Mouse (Mus musculus) spleen, adult 2 months (tissue): ENCODE measurements around the gene Bcl2l11. TPM values are rescaled to one million over a fixed set of nuclear protein-coding genes. Genes with fewer than 3 reads are reported as not detected.

Source experiments
- DNase-seq, 2 experiments: peaks; one replicate each; pipeline versions ENCODE4 v3.0.0 to v3.0.0-alpha.2; 2012 to 2021; ENCODE audit warnings: low spot score in 2 of 2, low read depth in 1 of 2
- H3K27ac ChIP-seq: fragments of 200-500 bp; 2 replicates; pipeline ENCODE4 v1.5.1; 2012; ENCODE audit warnings: low read length, inconsistent platforms; ENCODE audit not compliant: insufficient read depth
- H3K27me3 ChIP-seq: fragments of 200-500 bp; 2 replicates; pipeline ENCODE4 v1.6.1; 2012; ENCODE audit warnings: mild to moderate bottlenecking, moderate library complexity, low read length, inconsistent platforms; ENCODE audit not compliant: control insufficient read depth, insufficient read depth
- H3K36me3 ChIP-seq: fragments of 200-500 bp; 2 replicates; pipeline ENCODE4 v1.6.1; 2012; ENCODE audit warnings: mild to moderate bottlenecking, low read length, inconsistent platforms; ENCODE audit not compliant: control insufficient read depth, insufficient read depth
- H3K4me1 ChIP-seq: fragments of 200-500 bp; 2 replicates; pipeline ENCODE4 v1.6.1; 2011; ENCODE audit warnings: inconsistent platforms; ENCODE audit not compliant: control insufficient read depth, insufficient read depth, insufficient read length
- H3K4me3 ChIP-seq: fragments of 200-500 bp; 2 replicates; pipeline ENCODE4 v1.5.1; 2011; ENCODE audit warnings: mild to moderate bottlenecking, inconsistent platforms; ENCODE audit not compliant: insufficient read depth, insufficient read length; ENCODE audit errors: extremely low read depth
- CTCF ChIP-seq: fragments of 200-500 bp; IDR thresholded peaks from 2 replicates; pipeline ENCODE4 v1.5.1; 2011; ENCODE audit warnings: mild to moderate bottlenecking, inconsistent platforms; ENCODE audit not compliant: insufficient read depth, insufficient read length, insufficient replicate concordance; ENCODE audit errors: extremely low read depth
- POLR2A ChIP-seq: fragments of 200-500 bp; IDR thresholded peaks from 2 replicates; pipeline ENCODE4 v1.6.1; 2011; ENCODE audit warnings: low read depth, low read length, inconsistent platforms
- WGBS: fragments of 180-500 bp; shearing (Covaris S2); methylation state at CpG from one replicate; pipeline ENCODE4 v1.1.7; 2018; 5-methylcytosine and 5-hydroxymethylcytosine counted together
- polyA plus RNA-seq: library from polyadenylated mRNA; depleted of rRNA; stranded (reverse); fragments of >200 nt; gene quantifications from 2 replicates; pipeline ENCODE4 v1.2.3, GENCODE M21; 2012

Bcl2l11 gene
- polyA plus RNA-seq, 1 experiment = 21.6 TPM

GRCm38 (mm10) chr2:128128532-128128931 is 2.7 kb downstream of the Bcl2l11 start:
- peaks cover 13% of the 10 kb centered on the region for H3K4me1 ChIP-seq

GRCm38 (mm10) chr2:128131503-128131902 is 5.7 kb downstream of the Bcl2l11 start:
- WGBS = 91% methylated on average over 11 of the region's 11 CpGs
- no peak for TF ChIP-seq CTCF
- TF ChIP-seq POLR2A = no peak
- DNase-seq = no peak
- Histone ChIP-seq H3K27ac (no peak overlapping the region), H3K36me3 (peaks cover 19% of the 10 kb centered on the region), H3K4me3 (no peak overlapping the region), H3K27me3 (no peaks in the 10 kb centered on the region), H3K4me1 (peaks cover 3% of the 10 kb centered on the region; the same call in 1 of the 2 replicates)

More at GRCm38 (mm10) chr2:128128532-128128931, 2.7 kb downstream of the Bcl2l11 start:
- TF ChIP-seq CTCF (no peak), POLR2A (no peak)
- DNase-seq = no peak
- Histone ChIP-seq H3K27ac (no peak overlapping the region), H3K4me3 (no peak overlapping the region), H3K27me3 (no peaks in the 10 kb centered on the region; the same call in none of the 2 replicates), H3K36me3 (peaks cover 15% of the 10 kb centered on the region)
- 91% methylated on average over 10 of the region's 10 CpGs for WGBS

DNA sequence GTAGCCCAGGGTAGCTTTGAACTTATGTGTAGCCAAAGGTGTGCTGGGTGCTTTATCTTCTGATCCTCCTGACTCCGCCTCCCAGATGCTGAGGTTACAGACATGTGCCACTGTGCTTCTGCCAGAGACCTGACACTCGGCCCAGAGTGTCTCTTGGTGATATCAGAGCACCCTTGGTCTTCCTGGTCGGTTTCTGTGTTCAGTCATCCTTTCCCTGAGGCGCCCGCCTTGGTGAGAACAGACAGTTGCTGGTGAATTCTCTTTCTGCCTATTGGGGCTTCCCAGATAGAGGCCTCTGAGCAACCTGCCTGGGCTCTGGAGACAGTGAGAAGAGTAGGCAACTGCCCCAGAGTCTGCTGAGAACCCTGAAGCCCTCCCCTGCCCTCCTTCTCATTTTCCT is 6.8 kb downstream of the Bcl2l11 start:
- Histone ChIP-seq H3K27me3 (no peaks in the 10 kb centered on the region), H3K4me1 (peaks cover 3% of the 10 kb centered on the region; the same call in 1 of the 2 replicates), H3K27ac (no peak overlapping the region), H3K36me3 (peaks cover 19% of the 10 kb centered on the region), H3K4me3 (no peak overlapping the region)
- TF ChIP-seq POLR2A (no peak), CTCF (no peak)
- WGBS = 76% methylated on average over 5 of the region's 5 CpGs
- DNase-seq = no peak

GRCm38 (mm10) chr2:128133865-128134264 is 8.0 kb downstream of the Bcl2l11 start:
- no peak for DNase-seq
- Histone ChIP-seq H3K4me1 (peaks cover 3% of the 10 kb centered on the region; the same call in 1 of the 2 replicates), H3K27me3 (no peaks in the 10 kb centered on the region), H3K4me3 (no peak overlapping the region), H3K27ac (no peak overlapping the region), H3K36me3 (peaks cover 16% of the 10 kb centered on the region)
- TF ChIP-seq POLR2A (no peak), CTCF (no peak)

DNA sequence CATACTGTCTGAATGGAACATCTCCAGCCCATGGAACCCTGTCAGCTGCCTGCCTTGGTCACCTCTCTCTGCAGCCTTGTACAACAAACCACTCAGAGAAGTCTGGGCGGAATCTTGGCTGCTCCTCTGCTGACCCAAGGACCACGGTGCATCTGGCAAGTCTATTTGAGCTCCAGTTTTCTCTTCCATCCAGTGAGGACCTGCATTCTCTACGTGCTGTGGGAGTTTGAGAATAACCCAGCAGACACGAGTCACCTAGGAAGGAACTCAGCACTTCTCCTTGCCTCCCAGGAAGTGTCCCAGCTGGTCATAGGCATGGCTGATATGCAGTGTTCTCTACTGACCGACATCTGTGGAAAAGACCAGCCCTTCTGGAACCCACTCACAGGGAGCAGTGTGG is 8.6 kb downstream of the Bcl2l11 start:
- WGBS = 81% methylated on average over 5 of the region's 5 CpGs

GRCm38 (mm10) chr2:128134948-128135347 is 9.1 kb downstream of the Bcl2l11 start:
- 76% methylated on average over 8 of the region's 8 CpGs for WGBS
- peaks cover 3% of the 10 kb centered on the region; the same call in 1 of the 2 replicates for H3K4me1 ChIP-seq
- no peaks in the 10 kb centered on the region for H3K27me3 ChIP-seq
- H3K36me3 ChIP-seq = peaks cover 14% of the 10 kb centered on the region
- no peak overlapping the region for H3K4me3 ChIP-seq
- no peak overlapping the region for H3K27ac ChIP-seq
- no peak for DNase-seq
- TF ChIP-seq CTCF (no peak), POLR2A (no peak)

More for the DNA sequence above, 8.6 kb downstream of the Bcl2l11 start:
- Histone ChIP-seq H3K36me3 (peaks cover 15% of the 10 kb centered on the region), H3K4me3 (no peak overlapping the region), H3K27ac (no peak overlapping the region), H3K27me3 (no peaks in the 10 kb centered on the region), H3K4me1 (peaks cover 3% of the 10 kb centered on the region; the same call in 1 of the 2 replicates)
- no peak for TF ChIP-seq CTCF
- TF ChIP-seq POLR2A = no peak
- no peak for DNase-seq

- Histone ChIP-seq H3K4me1 (peaks cover 3% of the 10 kb centered on the region; the same call in 1 of the 2 replicates), H3K27me3 (no peaks in the 10 kb centered on the region), H3K4me3 (no peak overlapping the region), H3K36me3 (peaks cover 6% of the 10 kb centered on the region), H3K27ac (no peak overlapping the region)
- 90% methylated on average over 16 of the region's 16 CpGs for WGBS
- no peak for DNase-seq
- TF ChIP-seq POLR2A (no peak), CTCF (no peak)
Measured at GRCm38 (mm10) chr2:128136769-128137433, 11.1 kb downstream of the Bcl2l11 start.
